Mouse (Mus musculus) ES-E14 (cell line): ENCODE measurements around the gene Gucy2e. TPM values are rescaled to one million over a fixed set of nuclear protein-coding genes. Genes with fewer than 3 reads are reported as not detected.

ENCODE experiments used
- DNase-seq: peaks from one replicate; pipeline ENCODE4 v3.0.0-alpha.2; 2013; ENCODE audit warnings: low read depth, low spot score
- H3K27ac ChIP-seq: 2 replicates; pipeline ENCODE4 v1.5.1; 2012; ENCODE audit warnings: low read depth, mild to moderate bottlenecking, low read length, moderate library complexity, mixed read lengths; ENCODE audit not compliant: poor library complexity, insufficient read depth, severe bottlenecking
- H3K36me3 ChIP-seq: 2 replicates; pipeline ENCODE4 v1.6.1; 2012; ENCODE audit warnings: mild to moderate bottlenecking, low read length, moderate library complexity, mixed read lengths; ENCODE audit not compliant: control insufficient read depth, poor library complexity, insufficient read depth, severe bottlenecking
- H3K4me1 ChIP-seq, 2 experiments: fragments of 150-350 bp in 1 of 2; sonication (generic) in 1 of 2; 2 replicates each; pipeline ENCODE4 v1.6.1; 2012; ENCODE audit warnings: low read length in 2 of 2, mild to moderate bottlenecking in 1 of 2, mixed read lengths in 1 of 2; ENCODE audit not compliant: control insufficient read depth in 2 of 2, insufficient read depth in 2 of 2, poor library complexity in 1 of 2
- H3K4me3 ChIP-seq, 2 experiments: fragments of 150-350 bp in 1 of 2; sonication (generic) in 1 of 2; 2 replicates each; pipeline ENCODE4 v1.5.1; 2012; ENCODE audit warnings: low read length in 2 of 2, low read depth in 1 of 2, mild to moderate bottlenecking in 1 of 2, mixed read lengths in 1 of 2; ENCODE audit not compliant: insufficient read depth in 1 of 2, poor library complexity in 1 of 2, severe bottlenecking in 1 of 2
- H3K9ac ChIP-seq: 2 replicates; pipeline ENCODE4 v1.6.1; 2012; ENCODE audit warnings: low read depth, mild to moderate bottlenecking, low read length, mixed read lengths; ENCODE audit not compliant: poor library complexity, insufficient read depth, severe bottlenecking
- H3K9me3 ChIP-seq: fragments of 150-350 bp; sonication (generic); 2 replicates; pipeline ENCODE4 v1.6.1; 2012; ENCODE audit warnings: low read depth, mild to moderate bottlenecking, low read length; ENCODE audit not compliant: control insufficient read depth, insufficient read depth
- CHD2 ChIP-seq: IDR thresholded peaks from 2 replicates; pipeline ENCODE4 v1.6.1; 2014; ENCODE audit warnings: mild to moderate bottlenecking, low read depth, low read length, inconsistent platforms
- HCFC1 ChIP-seq: IDR thresholded peaks from 2 replicates; pipeline ENCODE4 v1.6.1; 2012; ENCODE audit warnings: low read length, inconsistent platforms, borderline replicate concordance; ENCODE audit not compliant: insufficient read depth
- MAFK ChIP-seq: IDR thresholded peaks from 2 replicates; pipeline ENCODE4 v1.6.1; 2014; ENCODE audit warnings: mild to moderate bottlenecking, low read depth, low read length, inconsistent platforms; ENCODE audit not compliant: insufficient read depth
- ZC3H11A ChIP-seq: IDR thresholded peaks from 2 replicates; pipeline ENCODE4 v1.6.1; 2012; ENCODE audit warnings: low read depth, mild to moderate bottlenecking, inconsistent platforms, low read length, borderline replicate concordance
- ZNF384 ChIP-seq: IDR thresholded peaks from 2 replicates; pipeline ENCODE4 v1.6.1; 2012; ENCODE audit warnings: low read depth, low read length, inconsistent platforms
- in situ Hi-C, 2 experiments: fragments of 600-800 bp; cut with MboI; formaldehyde crosslinking; loops; one replicate each; pipeline ENCODE4 v1.15.1; 2025; ENCODE audit warnings: low sequenced_read_pairs in 2 of 2, inconsistent platforms in 1 of 2; ENCODE audit not compliant: unreplicated experiment in 2 of 2
- total RNA-seq: library from RNA; depleted of rRNA; stranded (reverse); fragments of 300-350 nt; gene quantifications from 2 replicates; pipeline ENCODE4 v1.2.3, GENCODE M21; 2012

The Gucy2e gene
- total RNA-seq, 1 experiment: 0.09 TPM

DNA sequence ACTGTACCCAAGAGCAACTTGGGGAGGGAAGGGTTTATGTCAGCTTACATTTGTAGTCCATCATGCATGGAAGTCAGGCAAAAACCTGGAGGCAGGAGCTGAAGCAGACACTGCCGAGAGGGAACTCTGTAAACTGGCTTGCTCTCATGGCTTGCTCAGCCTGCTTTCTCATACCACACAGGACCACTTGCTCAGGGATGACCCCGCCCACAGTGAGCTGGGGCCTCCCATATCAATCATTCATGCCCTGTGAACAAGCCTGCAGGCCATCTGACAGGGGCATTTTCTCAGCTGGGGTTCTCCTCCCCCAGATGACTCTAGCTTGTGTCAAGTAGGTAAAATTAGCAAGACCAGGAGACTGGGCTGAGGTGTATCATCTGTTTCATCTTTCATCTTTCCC, 27.4 kb upstream of the Gucy2e start:
- no peak for TF ChIP-seq CHD2
- no peak for TF ChIP-seq ZNF384
- no peak for TF ChIP-seq ZC3H11A
- TF ChIP-seq MAFK: no peak
- TF ChIP-seq HCFC1: no peak
- H3K36me3 ChIP-seq: no peaks in the 10 kb centered on the region
- H3K4me1 ChIP-seq: no peaks in the 10 kb centered on the region
- no peak overlapping the region for H3K4me3 ChIP-seq
- no peaks in the 10 kb centered on the region for H3K9me3 ChIP-seq
- H3K9ac ChIP-seq: no peak overlapping the region
- DNase-seq: no peak
- in situ Hi-C loops: loop anchor here in 1 of 2 experiments (10.0 kb wide), 2 partner anchors 121 to 251 kb away; no protein-coding TSS in a partner anchor
- no peak overlapping the region for H3K27ac ChIP-seq

GRCm38 (mm10) chr11:69260111-69260510, 23.3 kb upstream of the Gucy2e start:
- Histone ChIP-seq H3K9ac (no peak overlapping the region), H3K4me3 (no peak overlapping the region), H3K4me1 (no peaks in the 10 kb centered on the region; a peak in 1 of 4 replicates), H3K36me3 (no peaks in the 10 kb centered on the region), H3K9me3 (no peaks in the 10 kb centered on the region), H3K27ac (no peak overlapping the region)
- DNase-seq: no peak
- no peak for TF ChIP-seq ZNF384
- TF ChIP-seq CHD2: no peak
- no peak for TF ChIP-seq ZC3H11A
- TF ChIP-seq MAFK: no peak
- no peak for TF ChIP-seq HCFC1
- in situ Hi-C loops: loop anchor here in 1 of 2 experiments (10.0 kb wide), 2 partner anchors 125 to 255 kb away; no protein-coding TSS in a partner anchor

DNA sequence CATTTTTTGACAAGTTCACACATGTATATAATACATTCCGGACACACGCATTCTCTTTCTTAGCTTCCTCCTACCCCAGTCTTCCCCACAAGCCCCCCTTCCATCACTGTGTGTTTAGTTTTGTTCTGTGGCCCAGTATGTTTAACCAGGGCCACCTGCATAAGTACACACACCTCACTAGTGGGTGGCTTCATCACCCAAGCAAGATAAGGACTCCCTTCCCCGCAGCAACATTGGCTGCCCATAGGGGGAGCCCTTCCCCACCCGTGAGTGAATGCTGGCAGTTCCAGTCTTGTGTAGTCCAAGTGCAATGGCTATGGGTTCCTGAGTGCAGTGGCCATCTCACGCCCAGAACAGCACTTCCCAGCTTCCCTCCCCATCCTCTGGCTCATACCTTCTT, 21.5 kb upstream of the Gucy2e start:
- no peak overlapping the region for H3K9ac ChIP-seq
- no peaks in the 10 kb centered on the region for H3K36me3 ChIP-seq
- H3K9me3 ChIP-seq: no peaks in the 10 kb centered on the region
- no peak overlapping the region for H3K4me3 ChIP-seq
- H3K27ac ChIP-seq: no peak overlapping the region
- in situ Hi-C loops: loop anchor here in 1 of 2 experiments (5.0 kb wide), 1 partner anchor 259 kb away; no protein-coding TSS in a partner anchor
- TF ChIP-seq MAFK (no peak), ZNF384 (no peak), ZC3H11A (no peak), CHD2 (no peak), HCFC1 (no peak)
- no peaks in the 10 kb centered on the region; a peak in 1 of 4 replicates for H3K4me1 ChIP-seq
- peak; percentile 76 for DNase-seq

- Histone ChIP-seq H3K4me1 (no peaks in the 10 kb centered on the region; a peak in 1 of 4 replicates), H3K9ac (no peak overlapping the region), H3K36me3 (no peaks in the 10 kb centered on the region), H3K4me3 (no peak overlapping the region), H3K27ac (no peak overlapping the region), H3K9me3 (no peaks in the 10 kb centered on the region)
- DNase-seq: no peak
- TF ChIP-seq MAFK: no peak
- peak; percentile 53; the same call in 1 of the 2 replicates for TF ChIP-seq ZC3H11A
- TF ChIP-seq ZNF384: 0 out of 2 replicates have a peak, but pooled peaks have one; percentile 49
- no peak for TF ChIP-seq HCFC1
- TF ChIP-seq CHD2: no peak
- in situ Hi-C loops: loop anchor here in 1 of 2 experiments (5.0 kb wide), 1 partner anchor 259 kb away; no protein-coding TSS in a partner anchor
Measured at GRCm38 (mm10) chr11:69257807-69258206, 21.0 kb upstream of the Gucy2e start.

- DNase-seq: no peak
- H3K9ac ChIP-seq: no peak overlapping the region
- H3K27ac ChIP-seq: no peak overlapping the region
Measured at GRCm38 (mm10) chr11:69257072-69257471, 20.2 kb upstream of the Gucy2e start.

More at GRCm38 (mm10) chr11:69257072-69257471, 20.2 kb upstream of the Gucy2e start:
- no peak for TF ChIP-seq MAFK
- no peak for TF ChIP-seq CHD2
- no peak for TF ChIP-seq ZNF384
- no peak for TF ChIP-seq HCFC1
- TF ChIP-seq ZC3H11A: no peak
- in situ Hi-C loops: loop anchor here in 1 of 2 experiments (5.0 kb wide), 1 partner anchor 260 kb away; no protein-coding TSS in a partner anchor
- Histone ChIP-seq H3K36me3 (no peaks in the 10 kb centered on the region), H3K9me3 (no peaks in the 10 kb centered on the region), H3K4me3 (no peak overlapping the region), H3K4me1 (no peaks in the 10 kb centered on the region; a peak in 1 of 4 replicates)
